Mouse (Mus musculus) lung, adult 18-20 months (tissue): ENCODE data around the gene Zbtb37.

Source experiments
- DNase-seq, 2 experiments: peaks; one replicate each; pipeline ENCODE4 v3.0.0; 2022; ENCODE audit warnings: mixed read lengths in 2 of 2

Zbtb37 gene

DNA sequence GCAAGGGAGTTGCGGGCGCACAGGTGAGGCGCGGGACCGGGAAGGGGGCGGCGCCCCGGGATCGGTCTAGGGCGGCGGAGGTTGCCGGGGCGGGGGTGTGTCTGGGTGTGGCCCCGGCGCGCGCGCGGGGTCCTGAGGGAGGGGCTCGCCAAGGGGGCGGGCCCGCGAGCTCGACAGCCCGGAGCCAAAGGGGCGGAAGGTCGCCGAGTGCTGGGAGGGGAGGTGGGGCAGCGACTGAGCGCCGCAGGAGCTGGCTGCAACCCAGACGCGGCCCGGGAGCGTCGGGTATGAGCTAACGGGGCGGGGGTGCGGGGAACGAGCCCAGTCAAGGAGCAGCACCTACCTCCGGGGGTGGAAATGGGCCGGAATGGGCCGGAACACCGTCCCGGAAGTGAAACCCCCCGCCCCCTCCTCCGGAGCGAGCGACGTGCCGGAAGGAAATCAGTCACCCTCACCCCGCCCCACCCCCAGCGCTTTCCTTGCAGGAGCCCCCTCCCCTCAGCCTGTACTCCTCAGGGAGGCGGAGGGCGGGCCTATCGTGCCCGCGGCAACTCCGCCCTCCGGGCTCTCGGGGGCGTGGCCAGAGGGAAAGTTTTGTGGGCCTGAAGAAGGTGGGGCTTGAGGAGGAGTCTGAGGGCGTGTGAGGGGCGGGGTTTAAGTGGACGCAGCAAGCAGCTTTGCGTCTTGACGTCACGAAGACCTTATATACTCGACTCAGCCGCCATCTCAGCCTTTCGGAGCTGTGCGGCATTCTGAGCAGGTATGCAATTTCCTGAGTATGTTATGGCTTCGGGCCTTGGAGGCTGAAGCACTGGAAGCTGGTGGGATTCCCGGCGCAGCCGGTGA lies at the start of gene Zbtb37:
Gene Zbtb37, minus strand, starts transcription at position 415 of the 846 bp plus-strand sequence.
- DNase-seq = peak; percentile 98 to 99

DNA sequence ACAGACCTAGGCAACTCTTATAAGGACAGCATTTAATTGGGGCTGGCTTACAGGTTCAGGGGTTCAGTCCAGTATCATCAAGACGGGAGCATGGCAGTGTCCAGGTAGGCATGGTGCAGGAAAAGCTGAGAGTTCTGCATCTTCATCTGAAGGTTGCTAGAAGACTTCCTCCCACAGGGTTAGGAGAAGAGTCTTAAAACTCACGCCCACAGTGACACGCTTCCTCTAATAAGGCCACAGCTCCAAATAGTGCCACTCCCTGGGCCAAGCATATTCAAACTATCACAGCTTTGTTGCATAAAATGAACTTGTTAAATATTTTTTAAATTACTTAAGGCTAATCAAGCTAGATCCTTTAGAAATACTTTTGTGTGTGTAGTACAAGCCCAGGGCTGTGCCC lies 42.6 kb upstream of the Zbtb37 start:
- DNase-seq = no peak

DNA sequence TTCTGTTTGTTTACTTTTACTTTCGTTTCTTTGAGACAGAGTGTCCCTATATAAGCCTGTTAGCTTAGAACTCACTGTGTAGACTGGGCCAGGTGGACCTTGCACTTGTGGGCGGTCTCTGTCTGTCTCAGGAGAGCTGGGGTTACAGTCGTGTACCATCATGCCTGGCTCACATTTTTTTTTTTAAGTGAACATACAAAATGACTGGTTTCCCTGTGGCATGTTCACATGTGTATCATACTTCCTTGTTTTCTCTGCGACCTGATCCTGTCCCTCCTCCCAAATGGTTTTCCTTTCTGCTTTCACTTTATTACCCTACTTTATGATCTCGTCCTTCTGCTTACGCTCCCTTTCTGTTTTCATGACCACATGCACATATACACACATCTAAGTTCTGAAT lies 41.6 kb upstream of the Zbtb37 start:
- no peak for DNase-seq

DNA sequence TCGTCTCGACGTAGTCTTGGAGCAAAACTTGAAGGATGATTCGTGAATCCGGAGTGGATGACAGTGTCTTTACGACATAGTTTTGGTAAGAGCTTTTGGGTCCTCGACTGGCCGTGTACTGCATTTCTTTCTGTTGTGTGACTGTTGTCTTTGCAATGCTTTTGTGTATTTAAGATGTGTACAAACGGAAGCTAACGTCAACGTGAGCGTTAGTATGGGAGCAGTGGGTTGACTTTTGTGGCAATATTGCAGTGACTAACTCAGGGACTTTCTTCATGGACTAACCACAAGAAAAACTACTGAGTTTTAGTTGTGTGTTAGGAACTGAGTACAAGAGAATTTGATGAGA lies 36.6 kb upstream of the Zbtb37 start:
- no peak for DNase-seq

DNA sequence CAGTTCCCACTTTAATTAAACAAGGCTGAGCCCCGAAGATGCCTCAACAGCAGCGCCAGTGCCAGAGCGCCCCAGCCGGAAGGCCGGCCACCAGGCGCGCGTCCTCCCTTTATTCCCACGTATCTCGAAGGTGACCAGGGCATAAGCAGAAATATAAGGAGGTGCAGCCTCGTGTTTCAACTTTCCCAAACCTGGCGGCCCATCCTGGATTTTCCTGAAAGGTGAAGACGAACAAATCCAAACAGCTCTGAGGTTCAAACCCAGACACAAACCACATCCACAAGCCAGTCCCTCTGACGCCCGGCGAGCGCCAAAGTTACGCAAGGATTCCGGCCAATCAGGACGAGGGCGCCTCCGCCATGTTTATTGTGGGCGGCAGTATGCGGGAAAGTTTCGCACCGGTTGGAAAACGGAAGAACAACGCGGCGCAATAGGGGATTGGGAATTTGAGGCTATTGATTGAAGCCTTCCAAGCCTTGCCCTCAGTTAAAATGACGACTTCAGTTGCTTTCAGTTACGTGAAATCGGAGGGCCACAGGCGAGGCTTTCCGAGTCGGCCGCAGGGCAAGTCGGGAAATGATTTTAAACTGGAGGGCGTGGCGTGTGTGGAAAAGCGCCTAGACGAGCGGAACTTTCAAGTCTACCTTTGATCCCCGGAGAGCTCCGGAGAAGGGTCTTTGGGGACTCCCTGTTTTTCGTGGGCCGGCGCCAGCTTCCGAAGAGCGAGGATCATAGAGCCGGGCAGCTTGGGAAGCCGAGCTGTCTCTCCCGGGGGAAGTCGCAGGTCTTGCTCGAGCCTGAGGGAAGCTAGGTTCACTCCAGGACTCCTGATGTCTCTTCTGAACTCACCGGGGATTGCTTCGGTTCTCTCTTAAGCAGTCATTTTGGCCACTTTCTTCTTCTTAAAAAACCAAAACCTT lies 36.0 kb upstream of the Zbtb37 start, which contains the start of the genes Dars2 and Cenpl:
Gene Dars2, minus strand, starts transcription at position 307 of the 920 bp plus-strand sequence.
Gene Cenpl, plus strand, starts transcription at position 362 of the 920 bp plus-strand sequence.
- DNase-seq = peak; percentile 97 to 98

DNA sequence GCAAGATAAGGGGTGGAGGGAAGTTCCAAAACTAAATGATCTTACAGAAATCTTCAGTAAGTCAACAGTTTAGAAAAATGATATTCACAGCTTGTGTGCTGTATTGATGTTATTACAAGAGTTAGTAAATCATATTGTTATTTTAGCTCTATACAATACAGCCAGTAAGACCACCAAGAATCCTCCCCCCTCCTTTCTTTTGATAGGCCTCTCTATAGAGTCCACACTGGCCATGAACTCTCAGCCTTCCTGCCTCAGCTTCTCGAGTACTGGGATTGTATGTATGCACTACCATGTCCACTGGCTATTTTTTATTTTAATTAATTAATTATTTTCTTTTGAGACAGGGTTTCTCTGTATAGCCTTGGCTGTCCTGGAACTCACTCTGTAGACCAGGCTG lies 28.7 kb upstream of the Zbtb37 start:
- no peak for DNase-seq

DNA sequence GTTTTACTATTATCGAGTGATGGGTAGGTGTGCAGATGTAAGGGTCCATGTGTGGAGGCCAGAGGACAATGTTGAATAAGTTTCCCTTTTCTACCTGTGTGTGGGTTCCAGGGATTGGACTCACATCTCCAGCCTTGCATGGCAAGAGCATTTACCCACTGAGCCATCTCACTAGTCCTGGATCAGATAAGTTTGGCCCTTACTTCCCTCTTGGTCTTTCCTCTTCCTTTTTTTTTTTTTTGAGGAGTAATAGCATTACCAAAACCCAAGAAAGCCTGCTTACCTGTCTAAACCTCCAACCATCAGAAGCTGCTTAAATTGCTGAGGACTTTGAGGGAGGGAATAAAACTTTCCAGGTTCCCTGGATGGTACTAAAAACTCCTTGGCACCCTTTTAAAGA lies 22.5 kb upstream of the Zbtb37 start:
- no peak for DNase-seq

DNA sequence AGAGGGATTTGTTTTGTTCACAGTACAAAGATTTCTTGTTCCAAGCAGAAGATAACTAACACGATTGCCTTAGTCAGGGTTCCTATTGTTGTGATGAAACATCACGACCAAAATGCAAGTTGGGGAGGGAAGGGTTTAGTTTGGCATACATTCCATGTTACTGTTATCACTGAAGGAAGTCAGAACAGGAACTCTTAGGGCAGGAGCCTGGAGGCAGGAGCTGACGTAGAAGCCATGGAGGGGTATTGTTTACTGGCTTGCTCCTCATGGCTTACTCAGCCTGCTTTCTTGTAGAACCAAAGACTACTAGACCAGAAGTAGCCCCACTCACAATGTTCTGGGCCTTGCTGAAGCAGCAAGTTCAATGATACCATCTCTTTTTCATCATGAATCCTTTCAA lies 12.3 kb upstream of the Zbtb37 start:
- DNase-seq = no peak

DNA sequence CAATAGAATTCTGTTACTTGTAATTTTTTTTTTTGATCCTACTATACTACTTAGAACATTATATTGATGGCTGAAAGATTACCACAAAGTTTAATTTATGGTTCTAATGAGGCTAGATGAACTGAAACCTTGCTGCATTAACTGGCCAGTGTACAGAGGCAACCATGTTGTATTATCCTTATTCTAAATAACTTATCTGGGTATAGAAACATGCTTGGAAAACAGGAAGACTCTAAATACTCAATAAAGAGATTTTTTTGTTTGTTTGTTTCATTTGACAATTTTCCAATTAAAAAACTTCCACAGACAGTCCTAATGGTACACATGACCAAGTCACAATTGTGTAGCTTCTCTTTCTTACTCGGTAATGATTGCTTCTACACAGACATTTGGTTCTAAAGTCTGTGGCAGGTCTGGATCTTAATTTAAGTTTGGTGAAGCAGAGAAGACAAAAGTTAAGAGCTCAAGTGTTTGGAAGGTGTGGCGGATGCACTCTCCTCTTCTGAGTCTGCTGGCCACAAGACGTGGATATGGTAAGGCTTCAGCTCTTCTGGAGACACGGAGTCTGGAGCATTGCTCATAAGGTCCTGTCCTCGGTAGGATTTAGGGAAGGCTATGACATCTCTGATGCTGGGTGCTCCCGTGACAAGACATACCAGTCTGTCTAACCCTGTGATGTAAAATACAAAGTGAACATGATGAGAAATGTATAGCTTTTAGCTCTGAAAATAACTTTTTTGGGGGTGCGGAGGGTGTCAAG lies 6.8 kb upstream of the Zbtb37 start:
- DNase-seq = no peak

DNA sequence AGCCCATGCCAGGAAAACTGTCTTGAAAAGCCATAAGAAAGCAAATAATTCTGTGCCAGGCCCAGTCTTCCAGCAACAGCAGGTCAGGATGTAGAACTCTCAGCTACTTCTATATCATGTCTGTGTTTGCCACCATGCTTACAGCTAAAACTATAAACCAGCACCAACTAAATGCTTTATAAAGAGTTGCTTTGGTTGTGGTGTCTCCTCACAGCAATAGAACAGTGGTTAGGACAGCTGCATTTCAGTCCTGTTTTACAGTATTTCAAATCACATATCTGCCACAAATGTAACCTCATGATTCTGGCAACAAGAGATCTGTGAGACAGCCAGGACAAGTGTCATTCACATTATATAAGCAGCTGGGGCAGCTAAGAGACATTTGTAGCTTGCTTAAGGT lies 6.2 kb upstream of the Zbtb37 start:
- no peak for DNase-seq

DNA sequence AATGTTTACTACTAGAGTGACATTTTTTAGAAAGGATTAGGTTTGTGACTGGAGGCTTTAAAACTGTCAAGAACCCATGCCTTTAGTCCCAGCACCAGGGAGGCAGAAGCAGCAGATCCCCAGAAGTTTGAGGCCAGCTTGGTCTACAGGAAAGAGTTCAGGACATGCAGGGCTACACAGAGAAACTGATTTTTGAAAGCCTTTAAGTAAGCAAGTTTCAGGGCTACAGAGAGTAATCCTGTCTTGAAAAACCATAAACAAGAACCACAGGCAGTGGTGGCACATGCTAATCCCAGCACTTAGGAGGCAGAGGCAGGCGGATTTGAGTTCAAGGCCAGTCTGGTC lies 5.7 kb upstream of the Zbtb37 start:
- no peak for DNase-seq

DNA sequence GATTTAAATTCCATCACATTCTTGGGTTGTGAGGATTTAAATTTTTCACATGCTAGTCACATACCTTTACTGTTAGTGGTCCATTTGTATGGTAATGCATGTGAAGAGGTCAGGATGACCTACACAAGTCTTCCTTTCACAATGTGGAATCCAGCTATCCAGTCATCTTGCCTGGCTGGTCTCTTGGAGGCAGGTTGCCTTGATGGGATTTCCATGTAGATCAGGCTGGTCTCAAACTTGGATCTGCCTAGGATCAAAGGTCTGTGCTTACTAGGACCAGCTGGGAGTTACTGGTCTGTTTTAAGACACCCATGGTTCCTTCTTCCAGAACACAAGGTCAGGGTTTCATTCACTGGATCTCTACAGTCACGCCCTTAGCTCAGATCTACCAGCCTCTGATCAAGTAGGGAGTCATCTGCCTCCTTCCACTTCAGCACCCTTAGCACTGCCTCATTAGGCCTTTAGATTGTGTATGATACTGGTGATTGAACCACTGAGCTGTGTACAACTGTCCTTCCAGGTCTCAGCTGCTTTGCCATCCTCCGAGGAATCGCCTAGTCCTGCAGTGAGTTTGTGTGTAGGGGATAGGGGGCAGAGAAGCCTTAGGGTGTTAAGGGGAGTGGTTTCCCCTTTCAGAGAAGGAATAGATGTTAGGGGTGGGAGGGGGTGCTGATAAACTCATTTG lies 5.2 kb upstream of the Zbtb37 start:
- no peak for DNase-seq

DNA sequence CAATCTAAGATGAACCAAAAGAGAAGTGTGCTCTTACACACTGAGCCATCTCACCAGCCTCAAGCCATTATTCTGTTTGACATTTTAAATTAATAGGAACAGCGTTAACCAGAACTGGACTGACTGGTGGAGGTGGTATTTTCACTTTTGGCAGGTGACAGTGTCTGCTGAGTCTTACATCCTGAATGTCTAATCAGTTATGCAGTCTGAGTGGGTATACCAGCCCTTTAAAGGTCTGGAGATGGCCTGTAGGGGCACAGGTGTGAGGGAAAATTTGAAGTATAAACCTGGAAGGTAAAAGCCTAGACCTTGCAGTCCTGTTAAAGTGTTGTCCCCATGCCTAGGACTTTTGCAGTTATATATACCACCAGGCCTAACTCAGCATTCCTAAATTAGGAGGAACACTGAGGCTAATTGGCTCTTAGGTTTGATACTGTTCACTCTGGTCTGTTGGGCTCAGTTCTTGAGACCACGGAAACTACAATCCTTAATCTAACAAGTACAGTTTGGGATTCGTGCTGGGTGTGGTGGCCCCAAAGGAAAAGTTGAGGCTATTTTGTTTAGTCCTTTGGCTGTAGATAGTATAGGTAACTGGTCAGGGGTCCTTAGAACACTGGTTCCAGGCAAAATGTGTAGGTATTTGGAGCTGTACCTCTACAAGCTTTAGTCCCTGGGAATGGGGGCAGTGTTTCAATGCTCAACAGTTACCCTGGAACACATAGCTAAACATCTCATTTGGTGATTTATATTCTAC lies 4.5 kb upstream of the Zbtb37 start:
- DNase-seq = no peak

DNA sequence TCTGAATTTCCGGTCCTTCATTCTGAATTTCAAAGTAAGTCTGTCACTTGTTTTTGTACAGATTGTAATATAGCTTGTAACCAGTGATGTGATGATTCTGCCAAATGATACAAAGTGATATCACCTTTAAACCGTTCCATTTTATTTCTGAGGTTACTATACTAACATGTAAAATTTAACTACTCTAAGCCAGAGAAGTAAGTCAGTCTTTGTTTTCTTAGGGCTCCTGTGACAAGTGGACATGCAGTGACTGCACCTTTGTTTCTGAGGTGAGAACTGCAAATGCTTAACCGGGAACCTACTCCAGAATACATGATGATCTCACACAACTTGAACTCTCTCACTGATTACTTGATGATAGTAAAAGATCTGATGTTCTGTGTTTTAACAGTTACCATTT lies 3.4 kb upstream of the Zbtb37 start:
- no peak for DNase-seq

DNA sequence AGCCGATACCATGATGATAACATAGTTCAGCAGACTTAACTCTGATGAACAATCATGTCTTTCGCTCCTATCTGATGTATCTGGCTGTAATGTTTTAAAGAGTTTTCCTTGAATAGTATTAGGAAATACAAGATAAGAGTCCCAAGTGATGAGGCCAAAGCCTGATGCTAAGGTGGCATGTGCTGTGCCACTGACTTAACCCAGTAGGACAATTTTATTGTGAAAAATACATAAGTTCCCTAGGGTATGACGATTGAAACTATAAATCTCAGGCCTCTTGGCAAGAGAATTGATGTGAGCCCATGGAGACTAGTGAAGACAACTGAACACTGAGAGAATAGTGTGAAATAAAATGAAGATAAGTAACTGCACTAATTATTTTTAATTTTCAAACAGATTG lies 3.0 kb upstream of the Zbtb37 start:
- no peak for DNase-seq

DNA sequence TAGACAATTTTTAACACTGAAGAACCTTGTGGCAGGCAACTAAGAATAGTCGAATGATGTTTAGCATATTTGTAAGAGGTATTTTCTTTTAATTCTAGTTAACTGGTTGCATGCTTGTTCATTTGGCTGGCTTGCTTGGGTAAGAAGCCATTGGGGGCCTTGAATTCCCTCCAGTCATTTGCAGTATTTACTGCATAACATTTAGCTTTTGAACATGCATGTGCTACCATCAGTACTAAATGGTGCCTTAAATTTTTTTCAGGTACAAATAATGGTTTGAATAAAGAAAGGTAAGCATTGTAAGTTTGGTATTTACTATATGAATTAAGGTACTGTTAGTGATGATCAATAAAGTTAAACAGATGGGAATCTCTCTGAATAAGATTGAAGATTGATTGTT lies 2.4 kb upstream of the Zbtb37 start:
- no peak for DNase-seq

DNA sequence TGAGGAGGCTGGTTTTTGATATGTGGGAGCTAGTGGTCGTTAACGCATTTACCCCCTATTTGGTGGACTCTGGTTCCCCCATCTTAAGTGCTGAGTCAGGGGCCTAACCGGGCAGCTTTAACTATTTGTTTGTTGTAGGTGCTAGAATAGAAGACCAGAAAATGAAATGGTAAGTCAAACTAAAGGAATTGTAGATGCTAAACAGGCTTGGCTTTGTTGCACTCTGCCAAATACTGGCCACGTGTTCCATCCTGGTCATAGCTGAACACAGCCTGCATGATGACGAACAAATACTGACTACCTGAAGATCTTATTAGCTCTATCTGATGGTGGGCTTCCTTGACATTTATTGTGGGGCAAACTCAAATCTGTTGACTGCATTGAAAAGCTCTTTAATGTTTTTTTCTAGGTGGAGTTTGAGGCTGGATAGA lies 1.8 kb upstream of the Zbtb37 start:
- DNase-seq = no peak

DNA sequence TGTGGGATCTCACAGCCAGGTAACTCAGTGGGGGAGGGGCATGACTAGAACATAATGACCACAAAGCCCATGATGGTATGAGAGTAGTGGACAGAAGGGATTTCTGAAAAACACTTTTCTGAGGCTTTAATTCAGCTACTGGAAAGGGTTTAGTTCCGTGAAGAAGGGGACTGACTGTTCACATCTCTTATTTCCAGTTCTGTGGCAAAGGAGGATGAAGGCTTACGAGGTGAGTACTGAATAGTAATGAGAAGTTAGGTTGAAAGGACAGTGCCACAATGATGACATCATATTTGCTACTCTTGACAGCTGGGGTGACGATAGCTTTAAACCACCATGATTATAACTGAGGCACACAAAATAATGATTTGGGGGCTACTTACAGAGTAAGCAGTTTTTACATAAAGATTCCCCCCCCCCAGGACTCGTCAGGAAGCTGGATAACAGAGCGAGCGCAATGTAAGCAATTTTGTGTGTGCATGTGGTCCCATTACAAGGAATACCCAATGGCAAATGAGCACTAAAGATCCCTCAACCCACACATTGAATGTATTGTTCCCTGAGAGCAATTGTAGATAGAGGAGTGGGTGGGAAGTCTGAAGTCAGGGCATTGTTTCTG lies 1.2 kb upstream of the Zbtb37 start:
- DNase-seq = peak in 1 of 2 experiments; percentile 11

DNA sequence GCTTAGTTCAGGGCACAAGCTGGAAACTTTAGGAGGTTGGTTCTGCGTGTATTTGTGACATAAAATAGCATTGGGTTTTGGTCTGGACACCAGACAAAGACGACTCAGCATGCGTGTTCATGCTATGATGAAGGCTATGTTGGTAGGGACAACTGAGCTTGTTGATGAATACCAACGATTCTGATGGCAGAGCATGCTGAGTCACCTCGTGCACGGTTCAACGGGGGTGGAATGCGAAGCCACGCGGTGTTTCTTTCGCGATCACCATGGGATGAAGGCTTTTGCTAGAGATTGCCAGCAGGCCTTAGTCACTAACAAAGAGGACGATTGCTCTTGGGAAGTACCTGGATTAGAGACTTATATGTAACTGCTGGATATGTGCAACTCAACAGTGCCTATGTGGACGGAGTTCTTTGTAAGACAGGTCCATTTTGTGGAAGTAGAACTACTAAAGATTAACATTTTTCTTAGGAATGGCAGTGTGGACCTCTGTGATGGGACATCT lies 684 bp upstream of the Zbtb37 start:
- DNase-seq = peak in 1 of 2 experiments; percentile 60

DNA sequence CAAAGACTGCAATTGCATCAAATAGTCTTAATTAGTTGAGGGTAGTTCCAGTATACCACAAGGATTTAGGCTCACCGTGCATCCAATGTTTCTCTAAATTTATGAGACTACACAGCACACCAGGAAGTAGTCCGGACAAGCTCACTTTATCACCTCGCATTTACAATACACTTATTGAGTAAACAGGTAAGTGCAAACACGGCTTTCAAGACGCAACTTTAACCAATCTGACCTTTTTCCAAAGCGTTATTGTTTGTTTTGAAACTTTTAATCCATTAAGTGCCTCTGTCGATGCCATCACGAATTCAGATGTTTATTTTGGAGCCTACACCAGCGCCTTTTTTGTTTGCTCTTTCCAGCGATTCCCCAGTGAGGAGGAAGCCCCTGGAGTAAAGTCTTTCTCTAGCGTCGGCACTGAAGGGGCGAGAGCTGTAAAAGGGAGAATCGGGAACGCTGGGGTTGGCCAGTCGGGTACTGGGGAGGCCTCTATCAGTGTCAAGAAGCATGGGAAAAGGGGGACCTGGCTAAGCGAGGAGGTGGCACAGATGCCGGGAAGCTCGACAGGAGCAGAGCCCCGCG lies 704 bp downstream of the Zbtb37 start:
- DNase-seq = no peak

DNA sequence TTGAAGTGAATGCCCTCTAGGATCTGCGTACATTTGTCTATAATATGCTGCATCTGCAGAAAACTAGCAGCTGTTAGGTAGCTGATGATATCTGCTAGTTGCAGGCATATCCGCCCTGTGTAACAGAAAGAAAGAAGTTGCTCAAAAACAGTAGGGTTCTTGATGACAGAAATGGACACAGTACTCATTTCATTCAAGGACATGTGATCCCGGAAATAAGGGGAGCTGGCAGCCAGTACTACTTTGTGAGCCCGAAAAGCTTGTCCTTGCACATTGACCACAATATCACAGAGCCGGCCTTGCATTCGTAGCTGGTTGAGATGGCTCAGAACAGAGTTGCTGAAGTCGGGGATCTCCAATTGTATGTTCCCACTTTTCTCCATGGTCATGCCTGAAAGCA lies 2.3 kb downstream of the Zbtb37 start:
- DNase-seq = no peak
